Mouse (Mus musculus): ENCODE measurements at regions not wholly inside any gene's neighbourhood (a gene's known extent, or its start where the extent isn't known, plus 50 kb on each side); places are given as distances from the start of the nearest gene placed in this dataset.

GRCm38 (mm10) chr3:140952111-140952800, 259.9 kb downstream of the Pdha2 start:
- Histone ChIP-seq H3K36me3 (no peaks in the 10 kb centered on the region), H3K9ac (no peak overlapping the region), H3K4me3 (no peak overlapping the region), H3K4me2 (replicated peaks) (no peak overlapping the region), H3K27me3 (no peaks in the 10 kb centered on the region), H3K9me3 (replicated peaks) (no peaks in the 10 kb centered on the region), H3K27ac (no peak overlapping the region), H3K4me1 (no peaks in the 10 kb centered on the region)
- 85% methylated on average over 3 of the region's 3 CpGs for WGBS
- ATAC-seq (ENCODE audit: low FRiP score), result no peak

GRCm38 (mm10) chr3:140951024-140951423, 261.1 kb downstream of the Pdha2 start:
- no peaks in the 10 kb centered on the region for H3K27me3 ChIP-seq
- H3K9ac ChIP-seq, result no peak overlapping the region
- H3K4me2 ChIP-seq (replicated peaks), result no peak overlapping the region
- no peak overlapping the region for H3K4me3 ChIP-seq
- no peaks in the 10 kb centered on the region for H3K4me1 ChIP-seq
- no peak for ATAC-seq (ENCODE audit: low FRiP score)
- no peaks in the 10 kb centered on the region for H3K36me3 ChIP-seq
- 83% methylated on average over 2 of the region's 2 CpGs for WGBS
- H3K9me3 ChIP-seq (replicated peaks), result no peaks in the 10 kb centered on the region
- no peak overlapping the region for H3K27ac ChIP-seq

GRCm38 (mm10) chr3:140949880-140950662, 262.1 kb downstream of the Pdha2 start:
- no peak overlapping the region for H3K4me3 ChIP-seq
- no peak overlapping the region for H3K27ac ChIP-seq
- ATAC-seq (ENCODE audit: low FRiP score), result no peak
- H3K36me3 ChIP-seq, result no peaks in the 10 kb centered on the region
- no peaks in the 10 kb centered on the region for H3K27me3 ChIP-seq
- no peak overlapping the region for H3K4me2 ChIP-seq (replicated peaks)
- H3K4me1 ChIP-seq, result no peaks in the 10 kb centered on the region
- H3K9ac ChIP-seq, result no peak overlapping the region
- 70% methylated on average over 4 of the region's 4 CpGs for WGBS
- no peaks in the 10 kb centered on the region for H3K9me3 ChIP-seq (replicated peaks)

- no peaks in the 10 kb centered on the region for H3K27me3 ChIP-seq
- H3K4me1 ChIP-seq, result no peaks in the 10 kb centered on the region
- H3K4me2 ChIP-seq (replicated peaks), result no peak overlapping the region
- H3K4me3 ChIP-seq, result no peak overlapping the region
- H3K9ac ChIP-seq, result no peak overlapping the region
- no peak for ATAC-seq (ENCODE audit: low FRiP score)
- no peaks in the 10 kb centered on the region for H3K9me3 ChIP-seq (replicated peaks)
- no peaks in the 10 kb centered on the region for H3K36me3 ChIP-seq
- 84% methylated on average over 1 of the region's 1 CpGs for WGBS
- H3K27ac ChIP-seq, result no peak overlapping the region
Observed at GRCm38 (mm10) chr3:140942450-140942849, 269.7 kb downstream of the Pdha2 start.

GRCm38 (mm10) chr3:140941898-140942297, 270.3 kb downstream of the Pdha2 start:
- no peak overlapping the region for H3K4me3 ChIP-seq
- no peaks in the 10 kb centered on the region for H3K4me1 ChIP-seq
- no peaks in the 10 kb centered on the region for H3K36me3 ChIP-seq
- no peak overlapping the region for H3K9ac ChIP-seq
- H3K27ac ChIP-seq, result no peak overlapping the region
- no peaks in the 10 kb centered on the region for H3K9me3 ChIP-seq (replicated peaks)
- 68% methylated on average over 7 of the region's 7 CpGs for WGBS
- ATAC-seq (ENCODE audit: low FRiP score), result no peak
- H3K27me3 ChIP-seq, result no peaks in the 10 kb centered on the region
- H3K4me2 ChIP-seq (replicated peaks), result no peak overlapping the region

- 88% methylated on average over 6 of the region's 6 CpGs for WGBS
- no peak overlapping the region for H3K9ac ChIP-seq
- no peaks in the 10 kb centered on the region for H3K9me3 ChIP-seq (replicated peaks)
- ATAC-seq (ENCODE audit: low FRiP score), result no peak
- H3K27me3 ChIP-seq, result no peaks in the 10 kb centered on the region
- no peak overlapping the region for H3K4me3 ChIP-seq
- no peaks in the 10 kb centered on the region for H3K4me1 ChIP-seq
- no peak overlapping the region for H3K4me2 ChIP-seq (replicated peaks)
- no peaks in the 10 kb centered on the region for H3K36me3 ChIP-seq
- no peak overlapping the region for H3K27ac ChIP-seq
Observed at GRCm38 (mm10) chr3:140941316-140941715, 270.8 kb downstream of the Pdha2 start.

GRCm38 (mm10) chr3:140933156-140933555, 279.0 kb downstream of the Pdha2 start:
- Histone ChIP-seq H3K27me3 (no peaks in the 10 kb centered on the region), H3K9me3 (replicated peaks) (no peaks in the 10 kb centered on the region), H3K4me2 (replicated peaks) (no peak overlapping the region), H3K4me1 (no peaks in the 10 kb centered on the region), H3K4me3 (no peak overlapping the region), H3K9ac (no peak overlapping the region), H3K36me3 (no peaks in the 10 kb centered on the region), H3K27ac (no peak overlapping the region)
- no peak for ATAC-seq (ENCODE audit: low FRiP score)
- WGBS, result 35% methylated on average over 1 of the region's 1 CpGs

GRCm38 (mm10) chr3:140926689-140927088, 285.5 kb downstream of the Pdha2 start:
- no peak overlapping the region for H3K4me3 ChIP-seq
- ATAC-seq (ENCODE audit: low FRiP score), result no peak
- no peak overlapping the region for H3K4me2 ChIP-seq (replicated peaks)
- H3K27me3 ChIP-seq, result no peaks in the 10 kb centered on the region
- H3K4me1 ChIP-seq, result no peaks in the 10 kb centered on the region
- no peak overlapping the region for H3K9ac ChIP-seq
- H3K27ac ChIP-seq, result no peak overlapping the region
- H3K36me3 ChIP-seq, result no peaks in the 10 kb centered on the region
- 90% methylated on average over 5 of the region's 5 CpGs for WGBS
- no peaks in the 10 kb centered on the region for H3K9me3 ChIP-seq (replicated peaks)

GRCm38 (mm10) chr3:140876201-140876895, 335.8 kb downstream of the Pdha2 start:
- no peak overlapping the region for H3K9ac ChIP-seq
- no peak for ATAC-seq (ENCODE audit: low FRiP score)
- H3K9me3 ChIP-seq (replicated peaks), result no peaks in the 10 kb centered on the region
- H3K4me3 ChIP-seq, result no peak overlapping the region
- 88% methylated on average over 4 of the region's 4 CpGs for WGBS
- no peaks in the 10 kb centered on the region for H3K27me3 ChIP-seq
- H3K27ac ChIP-seq, result no peak overlapping the region
- H3K4me2 ChIP-seq (replicated peaks), result no peak overlapping the region
- H3K4me1 ChIP-seq, result no peaks in the 10 kb centered on the region
- H3K36me3 ChIP-seq, result no peaks in the 10 kb centered on the region

GRCm38 (mm10) chr3:140875500-140876200, 336.5 kb downstream of the Pdha2 start:
- ATAC-seq (ENCODE audit: low FRiP score), result no peak
- no peak overlapping the region for H3K4me2 ChIP-seq (replicated peaks)
- 78% methylated on average over 4 of the region's 4 CpGs for WGBS
- H3K4me1 ChIP-seq, result no peaks in the 10 kb centered on the region
- H3K36me3 ChIP-seq, result no peaks in the 10 kb centered on the region
- no peaks in the 10 kb centered on the region for H3K27me3 ChIP-seq
- H3K27ac ChIP-seq, result no peak overlapping the region
- H3K9me3 ChIP-seq (replicated peaks), result no peaks in the 10 kb centered on the region
- no peak overlapping the region for H3K4me3 ChIP-seq
- H3K9ac ChIP-seq, result no peak overlapping the region

GRCm38 (mm10) chr3:140874070-140874895, 337.9 kb downstream of the Pdha2 start:
- H3K4me2 ChIP-seq (replicated peaks), result no peak overlapping the region
- H3K9ac ChIP-seq, result no peak overlapping the region
- no peaks in the 10 kb centered on the region for H3K9me3 ChIP-seq (replicated peaks)
- no peaks in the 10 kb centered on the region for H3K36me3 ChIP-seq
- WGBS, result 88% methylated on average over 9 of the region's 9 CpGs
- H3K4me1 ChIP-seq, result no peaks in the 10 kb centered on the region
- no peak overlapping the region for H3K27ac ChIP-seq
- H3K27me3 ChIP-seq, result no peaks in the 10 kb centered on the region
- ATAC-seq (ENCODE audit: low FRiP score), result no peak
- no peak overlapping the region for H3K4me3 ChIP-seq

Measured in hindbrain, embryonic 12.5 days (tissue).